Mouse (Mus musculus) lung, adult 2 months (tissue): ENCODE measurements at regions not wholly inside any gene's neighbourhood (a gene's known extent, or its start where the extent isn't known, plus 50 kb on each side); places are given as distances from the start of the nearest gene placed in this dataset.
"Not testable (repeated sequence)": the region's sequence is repeated elsewhere in the genome, so short reads cannot be mapped to it uniquely, and the experiment has no call there.

ENCODE experiments used
- DNase-seq: peaks from one replicate; pipeline ENCODE4 v3.0.0; 2022
- H3K4me1 ChIP-seq: fragments of 200-500 bp; 2 replicates; pipeline ENCODE4 v1.6.1; 2011; ENCODE audit warnings: low read length; ENCODE audit not compliant: control insufficient read depth, insufficient read depth
- H3K4me3 ChIP-seq: fragments of 200-500 bp; replicated peaks from 2 replicates; pipeline ENCODE3; 2011; ENCODE audit warnings: low read depth, mild to moderate bottlenecking, control low read depth, low read length; ENCODE audit errors: extremely low read depth
- CTCF ChIP-seq: fragments of 200-500 bp; IDR thresholded peaks from 2 replicates; pipeline ENCODE4 v1.5.1; 2011; ENCODE audit warnings: mild to moderate bottlenecking, low read length, control low read depth; ENCODE audit not compliant: insufficient read depth
- POLR2A ChIP-seq: fragments of 200-500 bp; IDR thresholded peaks from 2 replicates; pipeline ENCODE4 v1.6.1; 2011; ENCODE audit warnings: low read depth, mild to moderate bottlenecking, control low read depth, low read length, borderline replicate concordance; ENCODE audit errors: extremely low read depth
- WGBS: fragments of 180-500 bp; shearing (Covaris S2); methylation state at CpG from one replicate; pipeline ENCODE4 v1.1.7; 2018; 5-methylcytosine and 5-hydroxymethylcytosine counted together

DNA sequence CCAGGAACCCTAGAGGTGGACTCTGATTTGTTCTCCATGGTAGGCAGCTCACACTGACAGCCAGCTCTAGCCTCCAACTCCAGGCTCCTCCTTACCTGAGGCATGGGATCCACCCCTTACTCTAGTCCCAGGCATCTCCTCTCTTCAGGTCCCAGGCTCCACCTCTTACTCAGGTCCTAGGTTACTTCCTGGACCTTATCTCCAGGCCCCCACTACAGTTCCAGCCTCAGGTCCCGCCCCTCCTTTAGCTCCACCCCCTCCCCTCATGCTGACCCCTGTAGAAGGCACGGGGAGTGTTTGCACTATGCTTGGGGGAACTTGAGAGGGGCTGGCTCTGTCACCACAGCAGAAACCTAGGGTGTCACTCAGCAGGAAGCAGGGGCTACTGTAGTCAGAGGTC, 399.2 kb downstream of the Ptpru start:
- Histone ChIP-seq H3K4me1 (no peaks in the 10 kb centered on the region), H3K4me3 (no peak overlapping the region)
- 10% methylated on average over 2 of the region's 2 CpGs for WGBS
- no peak for TF ChIP-seq POLR2A
- no peak for TF ChIP-seq CTCF
- no peak for DNase-seq

GRCm38 (mm10) chr4:131440845-131441244, 397.2 kb downstream of the Ptpru start:
- no peak for TF ChIP-seq CTCF
- DNase-seq = no peak
- no peak overlapping the region for H3K4me3 ChIP-seq
- 76% methylated on average over 3 of the region's 3 CpGs for WGBS
- H3K4me1 ChIP-seq = no peaks in the 10 kb centered on the region

DNA sequence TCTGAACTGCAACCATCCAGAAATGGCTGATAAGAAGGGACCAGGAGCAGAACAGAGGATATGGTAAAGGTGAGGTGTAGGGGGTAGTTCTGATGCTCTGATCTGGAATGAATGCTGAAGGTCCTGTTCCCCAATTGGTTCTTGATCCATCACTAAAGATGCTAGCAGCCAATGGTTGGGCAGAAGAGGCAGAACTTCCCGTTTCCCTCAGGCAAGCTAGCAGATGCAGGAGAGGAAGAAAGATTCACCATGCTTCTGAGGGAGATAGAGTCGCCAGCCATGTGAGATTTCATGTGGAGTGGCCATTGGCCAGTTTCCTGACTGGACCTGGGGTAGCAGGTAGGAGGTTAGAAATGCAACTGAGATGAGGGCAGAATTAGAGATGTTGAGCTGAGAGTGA, 394.6 kb downstream of the Ptpru start:
- WGBS = 63% methylated on average over 2 of the region's 2 CpGs
- TF ChIP-seq POLR2A (no peak), CTCF (no peak)
- no peaks in the 10 kb centered on the region for H3K4me1 ChIP-seq
- H3K4me3 ChIP-seq = no peak overlapping the region
- no peak for DNase-seq

- WGBS = 58% methylated on average over 1 of the region's 1 CpGs
- H3K4me3 ChIP-seq, H3K4me1 ChIP-seq, DNase-seq: not testable (repeated sequence)
These were observed 387.8 kb downstream of the Ptpru start for GRCm38 (mm10) chr4:131450296-131450695.

GRCm38 (mm10) chr4:131457551-131457950, 380.5 kb downstream of the Ptpru start:
- H3K4me3 ChIP-seq = no peak overlapping the region
- no peaks in the 10 kb centered on the region for H3K4me1 ChIP-seq
- DNase-seq = no peak
- 37% methylated on average over 7 of the region's 7 CpGs for WGBS
- no peak for TF ChIP-seq CTCF
- TF ChIP-seq POLR2A = no peak

DNA sequence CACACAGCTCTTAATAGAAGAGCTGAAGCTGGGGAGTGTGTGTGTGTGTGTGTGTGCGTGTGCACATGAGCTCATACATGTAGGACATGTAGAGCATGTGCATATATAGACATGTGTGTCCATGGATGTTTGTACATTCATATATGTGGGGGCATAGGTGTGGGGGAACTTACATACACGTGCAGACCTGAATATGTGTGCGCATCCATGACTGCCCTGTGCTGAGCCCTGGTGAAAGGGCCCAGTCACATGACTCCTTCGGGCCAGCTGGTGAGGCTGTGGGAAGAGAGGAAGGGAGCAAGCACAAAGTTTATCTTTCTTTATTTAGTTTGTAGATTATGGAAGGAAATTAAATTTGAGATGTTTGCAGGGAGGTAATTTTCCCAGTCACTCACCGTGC, 378.3 kb downstream of the Ptpru start:
- no peak for TF ChIP-seq CTCF
- no peak overlapping the region for H3K4me3 ChIP-seq
- WGBS = 64% methylated on average over 5 of the region's 5 CpGs
- no peak for DNase-seq
- no peaks in the 10 kb centered on the region for H3K4me1 ChIP-seq

- TF ChIP-seq POLR2A = no peak
- no peak for TF ChIP-seq CTCF
- Histone ChIP-seq H3K4me1 (no peaks in the 10 kb centered on the region), H3K4me3 (no peak overlapping the region)
- DNase-seq = no peak
- WGBS = 51% methylated on average over 4 of the region's 4 CpGs
These were observed 376.8 kb downstream of the Ptpru start for GRCm38 (mm10) chr4:131461312-131461711.

- no peak for TF ChIP-seq CTCF
- no peak for TF ChIP-seq POLR2A
- Histone ChIP-seq H3K4me1 (no peaks in the 10 kb centered on the region), H3K4me3 (no peak overlapping the region)
- WGBS = 74% methylated on average over 7 of the region's 7 CpGs
- DNase-seq = no peak
These were observed 376.4 kb downstream of the Ptpru start for GRCm38 (mm10) chr4:131461728-131462127.

GRCm38 (mm10) chr4:131475023-131475422, 363.1 kb downstream of the Ptpru start:
- 31% methylated on average over 6 of the region's 6 CpGs for WGBS
- Histone ChIP-seq H3K4me1 (no peaks in the 10 kb centered on the region), H3K4me3 (no peak overlapping the region)
- no peak for DNase-seq
- TF ChIP-seq CTCF (no peak), POLR2A (no peak)

- no peak for DNase-seq
- WGBS = 68% methylated on average over 9 of the region's 9 CpGs
- no peaks in the 10 kb centered on the region for H3K4me1 ChIP-seq
- no peak overlapping the region for H3K4me3 ChIP-seq
- TF ChIP-seq CTCF = no peak
- no peak for TF ChIP-seq POLR2A
These were observed 359.2 kb downstream of the Ptpru start for GRCm38 (mm10) chr4:131478923-131479322.

GRCm38 (mm10) chr4:131483958-131484605, 354.0 kb downstream of the Ptpru start:
- TF ChIP-seq POLR2A (no peak), CTCF (no peak)
- Histone ChIP-seq H3K4me1 (no peaks in the 10 kb centered on the region), H3K4me3 (no peak overlapping the region)
- WGBS = 41% methylated on average over 15 of the region's 15 CpGs
- no peak for DNase-seq

- WGBS = 47% methylated on average over 14 of the region's 14 CpGs
- no peak for TF ChIP-seq CTCF
- TF ChIP-seq POLR2A = no peak
- Histone ChIP-seq H3K4me1 (no peaks in the 10 kb centered on the region), H3K4me3 (no peak overlapping the region)
- DNase-seq = no peak
These were observed 353.4 kb downstream of the Ptpru start for GRCm38 (mm10) chr4:131484607-131485111.
